Mouse (Mus musculus) limb, embryonic 10.5 days (tissue): Measurements from ENCODE around the gene Washc1. TPM values are rescaled to one million over a fixed set of nuclear protein-coding genes. Genes with fewer than 3 reads are reported as not detected.
"Not testable (repeated sequence)": the region's sequence is repeated elsewhere in the genome, so short reads cannot be mapped to it uniquely, and the experiment has no call there.

Experiments used
- DNase-seq: peaks from one replicate; pipeline ENCODE4 v3.0.0-alpha.2; 2017; ENCODE audit warnings: low spot score
- H3K27ac ChIP-seq: fragments of 300-500 bp; sonication (generic); 2 replicates; pipeline ENCODE4 v1.5.1; 2016; ENCODE audit warnings: mild to moderate bottlenecking
- H3K27me3 ChIP-seq: fragments of 300-500 bp; sonication (generic); 2 replicates; pipeline ENCODE4 v1.6.1; 2016; ENCODE audit warnings: low read depth, mild to moderate bottlenecking; ENCODE audit not compliant: poor library complexity, severe bottlenecking
- H3K36me3 ChIP-seq: fragments of 300-500 bp; sonication (generic); 2 replicates; pipeline ENCODE4 v1.6.1; 2016; ENCODE audit warnings: mild to moderate bottlenecking, moderate library complexity
- H3K4me1 ChIP-seq: fragments of 300-500 bp; sonication (generic); 2 replicates; pipeline ENCODE4 v1.6.1; 2016
- H3K4me3 ChIP-seq: fragments of 300-500 bp; sonication (generic); 2 replicates; pipeline ENCODE4 v1.5.1; 2016; ENCODE audit warnings: mild to moderate bottlenecking, moderate library complexity
- H3K9me3 ChIP-seq: fragments of 300-500 bp; sonication (generic); replicated peaks from 2 replicates; pipeline ENCODE4 v1.6.1; 2016; ENCODE audit warnings: mild to moderate bottlenecking
- WGBS: fragments of 180-500 bp; shearing (Covaris S2); methylation state at CpG from one replicate; pipeline ENCODE4 v1.1.7; 2016; 5-methylcytosine and 5-hydroxymethylcytosine counted together
- polyA plus RNA-seq: library from polyadenylated mRNA; unstranded; fragments of >200 nt; fragmentation: Nextera tagmentation; extraction: Ambion mirVana; gene quantifications from 2 replicates; pipeline ENCODE4 v1.2.1, GENCODE M21; 2016

The Washc1 gene
- polyA plus RNA-seq = 34.8 and 40.4 TPM in 2 replicates

- H3K36me3 ChIP-seq = peaks cover 29% of the 10 kb centered on the region
- H3K9me3 ChIP-seq = no peaks in the 10 kb centered on the region
- under 1% methylated on average over 41 of the region's 41 CpGs for WGBS
- H3K27me3 ChIP-seq = no peaks in the 10 kb centered on the region
- DNase-seq = peak; percentile 97
- peak within 1 kb of the TSS; percentile 88 for H3K4me3 ChIP-seq
- peak within 1 kb of the TSS; percentile 91 for H3K27ac ChIP-seq
- H3K4me1 ChIP-seq = peaks cover 20% of the 10 kb centered on the region
Observed at GRCm38 (mm10) chr17:66111402-66111959, at the start of gene Washc1. TSS of gene Washc1 (plus strand) at chr17:66111545.

- Histone ChIP-seq H3K4me3 (no peak overlapping the region), H3K9me3 (no peaks in the 10 kb centered on the region), H3K27ac (no peak overlapping the region), H3K27me3 (no peaks in the 10 kb centered on the region), H3K36me3 (no peaks in the 10 kb centered on the region), H3K4me1 (no peaks in the 10 kb centered on the region)
- WGBS = 88% methylated on average over 4 of the region's 4 CpGs
- DNase-seq = no peak
Observed at GRCm38 (mm10) chr17:66065115-66065514, 46.2 kb upstream of the Washc1 start.

- WGBS = 90% methylated on average over 2 of the region's 2 CpGs
- H3K27ac ChIP-seq, DNase-seq, H3K36me3 ChIP-seq, H3K4me3 ChIP-seq, H3K9me3 ChIP-seq, H3K4me1 ChIP-seq, H3K27me3 ChIP-seq: not testable (repeated sequence)
Observed at GRCm38 (mm10) chr17:66069036-66069435, 42.3 kb upstream of the Washc1 start.

GRCm38 (mm10) chr17:66073971-66074370 lies 37.4 kb upstream of the Washc1 start:
- H3K9me3 ChIP-seq = no peaks in the 10 kb centered on the region
- no peak overlapping the region for H3K4me3 ChIP-seq
- no peaks in the 10 kb centered on the region for H3K27me3 ChIP-seq
- H3K27ac ChIP-seq = no peak overlapping the region
- WGBS = 87% methylated on average over 7 of the region's 7 CpGs
- no peak for DNase-seq
- H3K4me1 ChIP-seq = peaks cover 14% of the 10 kb centered on the region
- H3K36me3 ChIP-seq = peaks cover 6% of the 10 kb centered on the region

GRCm38 (mm10) chr17:66075827-66076173 lies 35.5 kb upstream of the Washc1 start:
- peak; percentile 36 for DNase-seq
- peak overlapping the region; percentile 91; the same call in 1 of the 2 replicates for H3K27ac ChIP-seq
- WGBS = 6% methylated on average over 12 of the region's 12 CpGs

GRCm38 (mm10) chr17:66076174-66076927 lies 35.0 kb upstream of the Washc1 start:
- H3K4me3 ChIP-seq = peak overlapping the region; percentile 88
- peak overlapping the region; percentile 91 for H3K27ac ChIP-seq
- no peaks in the 10 kb centered on the region for H3K27me3 ChIP-seq
- peaks cover 30% of the 10 kb centered on the region for H3K36me3 ChIP-seq
- peak; percentile 63 for DNase-seq
- peaks cover 14% of the 10 kb centered on the region for H3K4me1 ChIP-seq
- H3K9me3 ChIP-seq = no peaks in the 10 kb centered on the region
- WGBS = 1% methylated on average over 93 of the region's 95 CpGs

More at GRCm38 (mm10) chr17:66075827-66076173, 35.5 kb upstream of the Washc1 start:
- H3K4me3 ChIP-seq = peak overlapping the region; percentile 88
- no peaks in the 10 kb centered on the region for H3K27me3 ChIP-seq
- H3K4me1 ChIP-seq = peaks cover 14% of the 10 kb centered on the region
- no peaks in the 10 kb centered on the region for H3K9me3 ChIP-seq
- H3K36me3 ChIP-seq = peaks cover 24% of the 10 kb centered on the region

- no peaks in the 10 kb centered on the region for H3K27me3 ChIP-seq
- peak within 1 kb of the TSS; percentile 91 for H3K27ac ChIP-seq
- peak within 1 kb of the TSS; percentile 88 for H3K4me3 ChIP-seq
- DNase-seq = peak; percentile 97
- H3K9me3 ChIP-seq = no peaks in the 10 kb centered on the region
- peaks cover 14% of the 10 kb centered on the region for H3K4me1 ChIP-seq
- peaks cover 35% of the 10 kb centered on the region for H3K36me3 ChIP-seq
- WGBS = under 1% methylated on average over 53 of the region's 53 CpGs
Observed at GRCm38 (mm10) chr17:66076934-66077333, 34.4 kb upstream of the Washc1 start, which contains the start of gene Ankrd12. TSS of gene Ankrd12 (minus strand) at chr17:66077089.

- H3K4me1 ChIP-seq = peaks cover 14% of the 10 kb centered on the region
- 2% methylated on average over 23 of the region's 23 CpGs for WGBS
- peak overlapping the region; percentile 91 for H3K27ac ChIP-seq
- H3K9me3 ChIP-seq = no peaks in the 10 kb centered on the region
- H3K27me3 ChIP-seq = no peaks in the 10 kb centered on the region
- no peak for DNase-seq
- peaks cover 35% of the 10 kb centered on the region for H3K36me3 ChIP-seq
- H3K4me3 ChIP-seq = peak overlapping the region; percentile 88
Observed at GRCm38 (mm10) chr17:66077437-66077850, 33.9 kb upstream of the Washc1 start.

GRCm38 (mm10) chr17:66084486-66084885 lies 26.9 kb upstream of the Washc1 start:
- no peaks in the 10 kb centered on the region for H3K4me1 ChIP-seq
- H3K27me3 ChIP-seq = no peaks in the 10 kb centered on the region
- H3K4me3 ChIP-seq = no peak overlapping the region
- WGBS = 89% methylated on average over 1 of the region's 1 CpGs
- no peak overlapping the region for H3K27ac ChIP-seq
- peaks cover 84% of the 10 kb centered on the region for H3K36me3 ChIP-seq
- H3K9me3 ChIP-seq = no peaks in the 10 kb centered on the region
- no peak for DNase-seq

GRCm38 (mm10) chr17:66085038-66085437 lies 26.3 kb upstream of the Washc1 start:
- Histone ChIP-seq H3K4me1 (no peaks in the 10 kb centered on the region), H3K36me3 (peaks cover 83% of the 10 kb centered on the region)
- 94% methylated on average over 1 of the region's 1 CpGs for WGBS

GRCm38 (mm10) chr17:66090251-66090650 lies 21.1 kb upstream of the Washc1 start:
- no peak overlapping the region for H3K27ac ChIP-seq
- no peaks in the 10 kb centered on the region for H3K27me3 ChIP-seq
- DNase-seq = no peak
- H3K36me3 ChIP-seq = peaks cover 65% of the 10 kb centered on the region
- no peak overlapping the region for H3K4me3 ChIP-seq
- H3K4me1 ChIP-seq = no peaks in the 10 kb centered on the region
- H3K9me3 ChIP-seq = no peaks in the 10 kb centered on the region

More at GRCm38 (mm10) chr17:66085038-66085437, 26.3 kb upstream of the Washc1 start:
- no peaks in the 10 kb centered on the region for H3K27me3 ChIP-seq
- H3K27ac ChIP-seq = no peak overlapping the region
- no peak overlapping the region for H3K4me3 ChIP-seq
- no peak for DNase-seq
- no peaks in the 10 kb centered on the region for H3K9me3 ChIP-seq

- no peak overlapping the region for H3K4me3 ChIP-seq
- no peaks in the 10 kb centered on the region for H3K27me3 ChIP-seq
- no peak for DNase-seq
- no peak overlapping the region for H3K27ac ChIP-seq
- no peaks in the 10 kb centered on the region for H3K4me1 ChIP-seq
- WGBS = 94% methylated on average over 2 of the region's 2 CpGs
- no peaks in the 10 kb centered on the region for H3K9me3 ChIP-seq
- peaks cover 58% of the 10 kb centered on the region for H3K36me3 ChIP-seq
Observed at GRCm38 (mm10) chr17:66091392-66091791, 20.0 kb upstream of the Washc1 start.

- Histone ChIP-seq H3K36me3 (peaks cover 53% of the 10 kb centered on the region), H3K4me1 (no peaks in the 10 kb centered on the region)
- WGBS = 95% methylated on average over 2 of the region's 2 CpGs
Observed at GRCm38 (mm10) chr17:66092065-66092464, 19.3 kb upstream of the Washc1 start.

More at GRCm38 (mm10) chr17:66092065-66092464, 19.3 kb upstream of the Washc1 start:
- H3K27ac ChIP-seq = no peak overlapping the region
- H3K27me3 ChIP-seq = no peaks in the 10 kb centered on the region
- DNase-seq = no peak
- no peak overlapping the region for H3K4me3 ChIP-seq
- no peaks in the 10 kb centered on the region for H3K9me3 ChIP-seq
